Mouse (Mus musculus): ENCODE data around the gene Sptb.
A peak's percentile ranks its signal among the peaks of the same experiment; 100 is the strongest.

Gene Sptb

DNA sequence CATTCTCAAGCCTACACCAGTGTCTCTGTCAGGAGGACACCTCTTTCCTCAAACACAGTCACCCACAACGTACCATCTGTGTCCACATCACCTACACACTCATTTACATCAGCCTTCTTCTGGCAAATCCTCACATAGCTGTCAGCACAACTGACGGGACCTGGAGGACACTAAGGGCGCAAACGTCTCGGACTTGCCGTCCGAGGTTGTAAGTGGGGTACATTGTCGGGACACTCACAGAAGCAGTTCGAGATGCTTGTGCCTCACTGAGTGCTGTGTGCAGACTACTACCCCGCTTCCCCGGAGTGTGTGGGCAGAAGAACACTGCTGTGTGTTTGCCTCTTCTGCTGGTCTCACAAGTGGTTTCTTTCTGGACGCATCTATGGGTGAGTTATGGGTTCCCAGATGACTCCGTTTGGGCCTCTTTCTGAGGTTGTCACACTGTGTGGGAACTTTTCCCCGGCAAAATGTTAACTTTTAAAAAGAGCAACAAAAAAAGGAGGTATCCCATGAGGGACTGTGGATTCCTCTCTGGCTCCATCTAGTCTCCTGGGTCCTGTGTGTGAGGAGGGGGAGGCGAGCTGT is 164.5 kb downstream of the Sptb start:
- DNase-seq (ENCODE audit: low spot score in 2 of 2): no peak

DNA sequence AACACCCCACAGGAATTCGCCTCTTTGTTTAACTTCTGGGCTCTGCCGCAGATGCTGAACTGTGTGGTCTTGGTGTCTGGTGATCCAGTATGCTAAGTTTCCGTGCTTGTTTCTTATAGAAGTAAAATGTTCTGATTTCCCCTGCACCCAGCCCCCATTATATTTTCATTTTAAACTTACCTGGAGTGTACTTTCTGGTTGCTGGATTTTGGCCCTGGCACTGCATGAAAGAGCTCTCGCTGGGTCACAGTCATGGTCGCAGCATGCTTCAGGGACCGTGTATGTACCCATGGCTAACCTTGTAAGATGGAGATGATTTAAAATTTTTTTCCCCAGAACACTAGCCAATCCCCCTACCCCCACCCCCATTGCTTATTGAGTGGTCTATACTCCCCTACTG is 168.5 kb downstream of the Sptb start:
- DNase-seq (ENCODE audit: low spot score in 2 of 2): no peak

DNA sequence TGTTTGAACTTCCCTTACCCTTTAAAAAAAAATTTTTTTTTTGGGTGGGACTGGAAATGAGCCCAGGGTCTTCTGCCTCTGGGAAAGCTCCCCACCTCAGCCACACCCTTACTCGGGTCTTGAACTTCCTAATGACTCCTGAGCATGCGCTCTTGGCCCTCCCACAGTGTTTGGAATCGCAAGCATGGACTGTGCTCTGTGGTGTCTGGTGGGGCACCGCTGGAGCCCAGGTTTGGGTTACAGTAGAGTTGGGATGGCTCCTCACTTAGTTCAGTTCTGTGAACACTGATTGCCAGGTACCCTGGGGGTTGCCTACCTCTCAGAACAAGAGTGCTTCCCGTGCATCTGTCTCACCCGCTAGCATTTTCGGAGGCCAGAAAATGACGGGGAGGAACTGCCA is 168.9 kb downstream of the Sptb start:
- DNase-seq (ENCODE audit: low spot score in 2 of 2): no peak

DNA sequence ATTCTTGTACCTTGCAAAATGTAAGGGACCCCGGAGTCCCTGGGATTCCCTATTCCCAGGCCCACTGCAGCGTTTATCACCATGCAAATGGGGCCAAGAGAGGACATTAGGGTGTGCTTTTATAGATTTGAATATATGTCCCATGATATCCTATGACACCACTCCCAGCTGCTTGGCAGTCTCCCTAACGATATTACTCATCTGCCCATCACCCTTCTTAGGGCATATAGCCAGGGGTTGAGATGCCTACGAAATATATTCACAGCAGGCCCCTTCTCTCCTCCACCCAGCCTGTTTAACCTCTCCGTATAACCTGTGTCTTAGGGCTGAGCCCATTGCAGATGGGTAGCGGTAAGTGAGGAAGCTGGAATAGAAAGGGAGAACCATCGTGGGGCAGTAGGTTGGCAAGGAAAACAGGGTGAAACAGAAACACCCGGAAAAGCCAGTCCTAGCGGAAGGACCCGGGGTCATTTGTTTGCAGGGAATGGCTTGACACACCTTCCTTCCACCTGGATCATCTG is 169.6 kb downstream of the Sptb start:
- no peak for DNase-seq (ENCODE audit: low spot score in 2 of 2)

DNA sequence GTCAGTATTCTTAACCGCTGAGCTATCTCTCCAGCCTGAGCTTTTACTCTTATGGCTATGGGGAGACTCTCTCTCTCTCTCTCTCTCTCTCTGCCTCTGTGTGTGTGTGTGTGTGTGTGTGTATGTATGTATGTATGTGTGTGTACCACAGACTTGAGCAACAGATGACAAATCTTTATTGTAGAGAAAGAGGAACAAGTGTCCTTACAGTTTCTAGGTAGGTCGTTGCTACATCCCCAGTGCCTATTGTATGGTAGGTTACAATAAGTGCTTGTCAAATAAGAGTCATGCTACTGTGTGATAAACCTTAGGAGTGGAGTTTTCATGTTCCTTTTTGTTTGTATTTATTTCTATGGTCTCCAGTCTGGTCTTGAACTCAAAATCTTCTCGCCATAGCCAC is 170.2 kb downstream of the Sptb start:
- no peak for DNase-seq (ENCODE audit: low spot score in 2 of 2)

DNA sequence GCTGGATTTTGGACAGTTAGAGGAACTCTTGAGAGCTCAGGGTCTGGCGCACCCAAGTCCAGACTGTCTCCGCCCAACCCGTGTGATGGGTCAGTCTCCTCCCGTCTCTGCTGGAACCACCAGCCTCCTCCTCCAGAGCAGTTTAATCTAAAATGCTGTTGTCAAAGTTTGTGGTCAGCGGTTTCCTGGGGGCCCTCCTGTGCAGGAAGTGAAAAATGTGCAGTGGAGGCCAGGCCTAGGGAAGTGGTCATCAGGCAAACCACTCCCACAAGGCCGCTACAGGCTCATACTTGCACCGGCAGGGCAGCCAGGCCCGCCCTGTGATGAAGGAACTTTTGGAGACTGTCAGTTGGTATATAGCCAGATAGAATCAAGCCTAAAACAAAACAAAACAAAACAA is 172.9 kb downstream of the Sptb start:
- peak in 1 of 2 experiments; percentile 67 for DNase-seq (ENCODE audit: low spot score in 2 of 2)

DNA sequence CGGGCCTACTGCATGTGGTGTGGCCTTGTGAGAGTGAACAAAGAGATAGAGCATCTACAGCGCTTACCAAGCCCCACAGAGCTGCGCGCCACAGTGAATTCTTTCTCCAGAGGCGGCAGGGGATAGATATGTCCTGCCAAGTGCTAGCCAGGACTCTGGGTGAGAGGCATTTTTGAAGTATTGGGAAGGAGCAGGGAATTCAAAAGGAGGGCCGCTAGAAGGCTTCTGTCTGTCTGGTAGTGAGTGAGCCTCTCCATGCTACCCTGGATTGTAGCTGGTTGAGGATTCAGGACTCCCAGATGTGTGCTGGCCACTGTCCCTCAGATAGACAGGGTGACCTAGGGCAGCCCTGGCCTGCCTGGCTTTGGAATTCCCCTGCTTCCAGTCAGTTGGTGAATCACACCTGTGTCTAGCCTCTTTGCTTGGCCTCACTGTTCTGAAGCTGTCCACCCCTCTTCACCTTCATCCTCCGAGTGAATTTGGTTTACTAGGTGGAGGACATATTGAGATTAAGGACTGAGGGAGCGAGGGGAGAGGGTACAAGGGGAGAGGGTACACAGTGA is 173.7 kb downstream of the Sptb start:
- DNase-seq (ENCODE audit: low spot score in 2 of 2): no peak

DNA sequence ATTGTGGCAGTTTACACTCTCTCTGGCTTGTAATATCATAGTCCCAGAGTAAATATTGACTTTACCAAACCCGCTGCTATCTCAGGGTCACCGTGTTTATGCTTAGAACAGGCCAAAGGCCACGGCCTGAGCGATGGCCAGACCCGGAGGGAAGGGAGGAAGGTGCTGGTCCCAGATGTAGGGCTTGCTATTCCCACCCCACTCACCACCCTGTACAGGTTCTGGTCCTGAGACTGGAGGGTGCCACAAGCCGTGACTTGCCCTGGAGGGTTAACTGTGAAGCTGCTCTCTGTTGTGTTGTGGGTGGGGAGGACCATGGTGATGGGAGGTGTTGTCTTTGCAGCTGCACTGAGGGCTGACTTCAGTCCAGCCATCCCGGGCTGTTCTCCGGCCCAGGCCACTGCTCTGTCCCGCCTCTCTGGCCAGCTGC is 174.9 kb downstream of the Sptb start:
- no peak for DNase-seq (ENCODE audit: low spot score in 2 of 2)

DNA sequence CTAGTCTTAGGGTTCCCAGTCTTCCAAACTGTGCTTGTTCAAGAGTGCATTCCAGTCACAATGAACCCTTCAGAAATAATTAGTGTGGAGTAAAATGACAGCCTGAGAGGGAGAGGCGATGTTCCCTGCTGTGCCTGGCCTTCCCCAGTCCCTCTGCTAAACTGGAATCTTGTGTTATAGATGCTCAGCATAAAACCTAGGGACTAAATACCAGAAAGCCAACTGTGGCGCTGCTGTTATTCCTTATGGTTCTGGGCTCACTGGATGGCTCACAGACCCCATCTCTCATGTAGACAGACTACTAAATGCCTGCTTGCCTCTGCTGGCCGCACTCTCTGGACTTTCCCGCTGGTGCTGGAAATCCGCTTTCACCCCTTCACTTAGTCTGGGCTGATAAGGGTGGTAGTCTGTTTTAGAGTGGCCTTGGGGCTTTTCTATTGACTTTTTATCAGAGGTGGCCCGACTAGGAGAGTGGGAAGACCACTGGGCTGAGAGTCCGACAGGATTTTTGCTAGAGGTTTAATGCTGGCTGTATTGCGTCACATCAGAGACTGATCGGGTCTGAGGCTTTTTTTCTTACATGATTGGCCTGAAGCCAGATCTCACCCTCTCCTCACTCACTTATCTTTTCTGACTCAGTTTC is 175.6 kb downstream of the Sptb start:
- no peak for DNase-seq (ENCODE audit: low spot score in 2 of 2)

DNA sequence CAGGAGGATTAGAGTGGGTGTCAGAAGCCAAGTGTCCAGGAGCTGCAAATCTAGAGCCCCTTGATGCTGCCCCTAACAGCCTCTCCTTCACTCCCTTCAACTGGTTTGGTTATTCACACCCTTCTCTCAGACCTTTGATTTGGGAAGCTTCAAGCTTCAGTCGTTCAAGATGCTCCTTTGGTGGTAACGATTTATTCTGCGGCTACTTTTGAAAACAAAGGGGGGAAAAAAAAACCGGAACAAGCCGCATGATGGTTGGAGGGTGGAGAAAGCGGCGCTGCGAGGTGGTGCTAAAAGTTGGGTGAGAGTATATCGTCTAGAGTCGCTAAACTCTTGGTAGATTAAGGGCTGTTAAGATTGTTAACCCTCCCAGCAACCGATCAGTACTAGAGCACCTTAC is 176.1 kb downstream of the Sptb start:
- no peak for DNase-seq (ENCODE audit: low spot score in 2 of 2)

DNA sequence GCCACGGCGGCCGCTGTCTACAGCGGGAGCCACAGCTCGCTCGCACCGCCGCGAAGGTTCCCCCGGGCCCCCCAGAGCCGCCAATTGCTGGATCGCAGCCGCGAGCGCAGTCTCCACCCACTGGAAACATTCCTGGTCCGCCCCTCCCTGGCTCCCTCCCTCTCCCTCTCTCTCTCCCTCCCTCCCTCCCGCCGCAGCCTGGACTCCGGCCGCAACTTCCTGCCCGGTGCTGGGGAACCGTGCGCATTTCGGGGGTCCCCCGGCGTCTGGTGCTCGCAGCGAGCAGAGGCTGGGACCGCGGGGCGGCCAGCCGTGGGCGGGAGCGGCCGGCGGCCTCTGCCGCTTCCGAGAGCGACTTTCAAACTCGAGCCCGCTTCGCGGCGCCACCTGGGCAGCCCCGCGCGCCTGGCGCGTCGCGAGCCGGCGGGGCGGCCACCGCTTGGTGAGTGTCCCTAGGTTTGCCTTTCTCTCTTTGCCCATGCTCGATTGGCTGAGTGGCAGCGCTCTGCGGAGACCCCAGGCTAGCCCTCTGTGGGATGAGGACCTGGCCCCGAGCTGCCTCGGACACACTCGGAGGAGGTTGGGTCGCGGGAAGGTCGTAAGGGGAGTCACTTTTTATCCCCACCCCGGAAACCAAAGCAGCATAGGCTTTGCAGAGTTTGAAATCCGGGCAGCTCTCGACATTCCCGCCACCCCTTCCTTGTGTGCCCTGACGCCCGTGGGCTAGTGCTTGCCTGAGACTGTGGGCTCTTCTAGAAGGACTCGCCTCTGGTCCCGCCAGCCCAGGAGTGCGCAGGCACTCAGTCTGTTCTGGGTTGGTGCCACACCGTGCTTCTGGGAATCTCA is 176.7 kb downstream of the Sptb start:
- DNase-seq (ENCODE audit: low spot score in 2 of 2): peak; percentile 82 to 86

DNA sequence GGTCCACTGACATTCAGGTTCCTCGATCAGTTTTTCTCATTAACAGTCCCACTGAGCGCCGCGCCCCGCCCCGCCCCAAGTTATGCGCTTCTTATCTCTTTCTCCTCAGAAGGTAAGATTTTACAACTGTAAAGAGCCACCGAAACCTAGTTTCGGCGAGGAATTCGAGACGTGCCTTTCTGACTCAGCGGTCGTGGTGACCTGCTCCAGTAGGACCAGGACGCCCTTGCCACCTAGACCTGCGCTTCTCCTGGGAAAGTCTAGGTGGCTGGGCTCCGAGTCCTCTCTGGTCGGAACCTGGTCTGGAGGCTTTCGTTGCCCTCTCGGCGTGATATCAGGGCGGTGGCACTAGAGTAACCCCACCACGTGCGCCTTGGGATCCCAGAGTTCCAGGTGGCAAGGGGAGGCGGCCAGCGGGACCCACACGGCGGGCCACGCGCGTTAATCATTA is 177.4 kb downstream of the Sptb start:
- no peak for DNase-seq (ENCODE audit: low spot score in 2 of 2)

DNA sequence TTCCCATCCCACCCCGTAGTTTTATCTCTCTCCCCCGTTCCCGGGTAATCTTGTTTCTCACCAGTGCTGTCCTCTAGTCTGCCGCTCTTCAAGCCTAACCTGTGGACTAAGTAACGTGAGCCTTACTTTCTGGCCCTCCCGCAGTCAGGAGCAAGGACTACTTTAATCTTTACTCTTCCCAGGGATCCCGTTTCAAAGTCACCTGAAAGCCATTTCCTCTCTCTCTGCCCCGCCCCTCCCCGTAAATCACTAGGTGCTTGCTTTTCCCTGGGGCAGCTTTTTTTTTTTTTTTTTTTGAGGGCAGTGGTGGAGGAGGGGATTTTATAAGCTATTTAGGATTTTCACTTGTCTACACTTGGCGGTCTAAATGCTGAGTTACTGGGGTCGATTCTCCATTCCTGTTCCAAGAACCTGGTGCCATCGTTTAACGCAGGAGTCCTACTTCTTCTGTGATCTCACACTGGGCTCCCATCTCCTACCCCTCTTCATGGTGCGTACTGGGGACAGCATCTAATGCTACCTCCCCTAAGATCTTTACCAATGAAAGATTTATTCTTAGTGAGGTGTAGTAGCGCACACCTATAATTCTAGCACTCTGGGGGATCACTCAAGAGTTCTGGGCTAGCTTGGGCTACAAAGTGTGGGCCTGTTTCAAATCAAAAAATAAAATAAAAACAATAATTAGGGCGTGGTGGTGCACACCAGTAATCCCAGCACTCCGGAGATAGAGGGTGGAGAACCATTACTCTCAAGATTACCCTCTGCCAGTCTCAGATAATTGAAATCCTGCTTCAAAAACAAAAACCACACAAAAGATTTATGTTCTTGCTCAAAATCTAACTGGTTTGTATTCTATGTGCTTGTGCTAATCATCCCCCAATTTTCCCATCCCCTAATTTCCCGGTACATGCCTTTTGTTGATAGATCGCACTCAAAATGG is 178.1 kb downstream of the Sptb start:
- DNase-seq (ENCODE audit: low spot score in 2 of 2): no peak

DNA sequence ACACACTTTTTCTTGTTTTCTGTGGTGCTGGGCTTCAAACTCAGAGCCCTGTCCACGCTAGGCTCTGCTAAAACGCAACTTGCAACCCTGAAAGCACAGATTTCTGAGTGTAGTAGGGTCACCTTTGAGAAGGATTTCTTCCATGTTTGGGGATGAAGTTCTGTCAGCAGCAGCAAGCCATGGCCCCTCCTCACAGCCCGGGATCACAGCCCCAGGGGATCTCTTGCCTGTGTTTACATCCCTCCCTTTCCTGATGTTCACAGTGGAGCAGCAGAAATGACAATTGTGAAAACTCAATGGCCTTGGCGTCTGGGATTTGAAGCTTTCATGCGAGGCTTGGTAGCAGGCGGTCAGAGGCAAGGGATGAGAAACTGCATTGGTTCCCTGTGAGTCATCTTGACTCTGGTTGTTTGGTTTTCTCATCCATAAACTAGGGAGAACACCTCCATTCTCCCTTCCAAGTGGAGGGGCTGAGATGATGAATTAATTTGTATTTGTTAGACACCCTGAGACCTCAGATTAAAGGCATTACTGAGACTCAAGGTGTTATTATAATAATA is 179.7 kb downstream of the Sptb start, which contains the start of gene Plekhg3:
Plekhg3 (plus strand) TSS at position 312 of the 560 bp plus-strand sequence.
- no peak for DNase-seq (ENCODE audit: low spot score in 2 of 2)
